In the genomic region with DNA sequence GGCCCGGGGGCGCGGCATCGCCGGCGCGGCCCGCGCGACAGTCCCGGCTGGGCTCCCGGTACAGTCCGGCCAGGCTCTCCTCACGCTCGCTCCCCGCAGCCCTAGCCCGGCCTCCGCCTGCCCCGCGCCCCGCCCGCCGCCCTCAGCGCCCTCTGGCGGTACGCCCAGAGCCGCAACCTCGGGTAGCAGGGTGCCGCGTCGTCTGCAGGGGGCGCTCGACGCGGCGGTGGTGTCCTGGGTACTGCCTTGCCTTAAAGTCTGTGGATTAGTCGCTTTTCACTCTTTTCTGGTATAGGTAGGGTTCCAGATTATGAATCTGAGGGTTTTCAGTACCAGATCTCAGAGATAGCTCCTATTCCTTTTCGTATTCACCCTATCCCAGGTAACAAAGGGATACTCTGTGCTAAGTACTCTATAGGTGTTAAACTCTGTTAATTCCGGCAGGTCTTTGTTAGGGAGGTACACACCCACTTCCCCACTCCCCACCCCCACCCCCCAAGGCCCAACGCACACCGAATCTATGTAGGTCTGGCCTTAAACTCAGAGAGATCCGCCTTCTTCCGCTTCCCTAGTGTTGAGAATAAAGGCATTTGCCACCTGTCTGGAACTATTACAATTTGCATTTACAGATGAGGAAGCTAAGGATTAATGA, we compare ENCODE assay signal across 7 mouse cellular contexts. TPM values are rescaled to one million over a fixed set of nuclear protein-coding genes. Genes with fewer than 3 reads are reported as not detected.
DNase-seq lines count a peak whose midpoint lies in the region; ATAC-seq lines count a peak whose summit lies in the region.

A gene (minus strand): TSS at position 95 of the 652 bp plus-strand sequence.

- H3K4me2 ChIP-seq in limb, embryonic 12.5 days: peak within 1 kb of the TSS; percentile 78
- H3K4me2 ChIP-seq in midbrain, embryonic 14.5 days (ENCODE audit: low read length): peak within 1 kb of the TSS; percentile 64

- H3K4me3 ChIP-seq in limb, embryonic 12.5 days (replicated peaks): peak within 1 kb of the TSS; percentile 55
- H3K4me3 ChIP-seq in midbrain, embryonic 14.5 days (replicated peaks; ENCODE audit: low read depth, low read length): peak within 1 kb of the TSS; percentile 37

- peak; percentile 48 for ATAC-seq in limb, embryonic 12.5 days (ENCODE audit: insufficient number of reproducible peaks, insufficient read depth, low FRiP score, low TSS enrichment, low read depth)
- ATAC-seq in midbrain, embryonic 14.5 days (ENCODE audit: low FRiP score, low TSS enrichment): peak; percentile 78

- H3K4me1 ChIP-seq in limb, embryonic 12.5 days (replicated peaks): peaks cover 41% of the 10 kb centered on the region
- H3K4me1 ChIP-seq in midbrain, embryonic 14.5 days (ENCODE audit: control insufficient read depth, insufficient read depth, low read length): 0 out of 2 replicates have a peak, but pooled peaks cover 3% of the 10 kb centered on the region

- H3K9ac ChIP-seq in limb, embryonic 12.5 days (replicated peaks): peak within 1 kb of the TSS; percentile 72
- peak within 1 kb of the TSS; percentile 48 for H3K9ac ChIP-seq in midbrain, embryonic 14.5 days (replicated peaks; ENCODE audit: low read length)

- H3K9me3 ChIP-seq in limb, embryonic 12.5 days: no peaks in the 10 kb centered on the region
- no peaks in the 10 kb centered on the region for H3K9me3 ChIP-seq in midbrain, embryonic 14.5 days (ENCODE audit: control insufficient read depth, low read length)

- no peaks in the 10 kb centered on the region; the same call in 1 of the 2 replicates for H3K27me3 ChIP-seq in limb, embryonic 12.5 days
- H3K27me3 ChIP-seq in midbrain, embryonic 14.5 days (ENCODE audit: control insufficient read depth, insufficient read depth, low read length): peaks cover 3% of the 10 kb centered on the region; the same call in 1 of the 2 replicates

- WGBS in limb, embryonic 12.5 days: 8% methylated on average over 42 of the region's 43 CpGs
- 9% methylated on average over 43 of the region's 43 CpGs for WGBS in midbrain, embryonic 14.5 days

- H3K36me3 ChIP-seq in limb, embryonic 12.5 days: no peaks in the 10 kb centered on the region
- H3K36me3 ChIP-seq in midbrain, embryonic 14.5 days (ENCODE audit: control insufficient read depth, insufficient read depth, low read length): no peaks in the 10 kb centered on the region

- no peak within 1 kb of the TSS for H3K27ac ChIP-seq in limb, embryonic 12.5 days
- no peak within 1 kb of the TSS for H3K27ac ChIP-seq in midbrain, embryonic 14.5 days (replicated peaks; ENCODE audit: low read depth, low read length)

- DNase-seq in adrenal gland, postnatal 14 days: peak; percentile 94
- peak; percentile 87 for DNase-seq in embryo, embryonic 9.5 days (ENCODE audit: extremely low spot score)
- peak; percentile 97 for DNase-seq in heart, adult 11 months
- peak; percentile 66 for DNase-seq in kidney, adult 11 months
- peak; percentile 82 for DNase-seq in midbrain, embryonic 14.5 days
- peak; percentile 35 to 73 for DNase-seq in spleen, adult 18-20 months

RNA-seq across cellular contexts. Expression of the gene that starts here (rescaled TPM):
- 2.6 and 4.7 TPM in 2 replicates for total RNA-seq in adrenal gland, postnatal 14 days (2021)
- polyA plus RNA-seq in limb, embryonic 12.5 days (2016; fragmentation: Nextera tagmentation; extraction: Ambion mirVana): 2.6 and 2.7 TPM in 2 replicates
- polyA plus RNA-seq in midbrain, embryonic 14.5 days (2014; fragmentation: Nextera tagmentation; extraction: Ambion mirVana): 0.49 and 0.75 TPM in 2 replicates

Comparison
In these comparisons a context has a peak if more than half of its experiments do, and no peak if none do; other contexts are left out.
1. Peak in DNase-seq, ATAC-seq, H3K4me3 ChIP-seq, H3K9ac ChIP-seq and H3K4me2 ChIP-seq in midbrain, embryonic 14.5 days; RNA of the gene not detected or under 1 TPM.